Mouse (Mus musculus) kidney, embryonic 14.5 days (tissue): ENCODE data around the gene Trank1. TPM values are rescaled to one million over a fixed set of nuclear protein-coding genes. Genes with fewer than 3 reads are reported as not detected.

Experiments used
- ATAC-seq: fragments of 200-750 bp; cut with Nextera tagmentation; 2 replicates; pipeline ENCODE4 v1.8.0; 2017; ENCODE audit warnings: moderate number of reproducible peaks, mild to moderate bottlenecking, moderate TSS enrichment, moderate library complexity; ENCODE audit not compliant: low FRiP score, low TSS enrichment
- H3K27ac ChIP-seq: fragments of 300-500 bp; sonication (generic); 2 replicates; pipeline ENCODE4 v1.5.1; 2014; ENCODE audit warnings: low read depth, mild to moderate bottlenecking, low read length, moderate library complexity, mixed read lengths
- H3K27me3 ChIP-seq: fragments of 300-500 bp; sonication (generic); 2 replicates; pipeline ENCODE4 v1.6.1; 2014; ENCODE audit warnings: mild to moderate bottlenecking, low read length; ENCODE audit not compliant: control insufficient read depth, insufficient read depth
- H3K36me3 ChIP-seq: fragments of 300-500 bp; sonication (generic); 2 replicates; pipeline ENCODE4 v1.6.1; 2014; ENCODE audit warnings: low read length, mixed read lengths; ENCODE audit not compliant: control insufficient read depth, insufficient read depth
- H3K4me1 ChIP-seq: fragments of 300-500 bp; sonication (generic); 2 replicates; pipeline ENCODE4 v1.6.1; 2014; ENCODE audit warnings: low read length, mixed read lengths; ENCODE audit not compliant: control insufficient read depth, insufficient read depth
- H3K4me2 ChIP-seq: fragments of 300-500 bp; sonication (generic); replicated peaks from 2 replicates; pipeline ENCODE4 v1.6.1; 2014; ENCODE audit warnings: low read depth, mild to moderate bottlenecking, low read length
- H3K4me3 ChIP-seq: fragments of 300-500 bp; sonication (generic); 2 replicates; pipeline ENCODE4 v1.5.1; 2014; ENCODE audit warnings: mild to moderate bottlenecking, low read length
- H3K9ac ChIP-seq: fragments of 300-500 bp; sonication (generic); 2 replicates; pipeline ENCODE4 v1.6.1; 2014; ENCODE audit warnings: low read depth, mild to moderate bottlenecking, low read length, moderate library complexity
- H3K9me3 ChIP-seq: fragments of 300-500 bp; sonication (generic); 2 replicates; pipeline ENCODE4 v1.6.1; 2016; ENCODE audit warnings: low read length; ENCODE audit not compliant: control insufficient read depth
- WGBS: fragments of 180-500 bp; shearing (Covaris S2); extraction: QIAGEN DNeasy Blood & Tissue Kit; methylation state at CpG from one replicate; pipeline ENCODE4 v1.1.7; 2014; 5-methylcytosine and 5-hydroxymethylcytosine counted together
- polyA plus RNA-seq: library from polyadenylated mRNA; unstranded; fragments of >200 nt; fragmentation: Nextera tagmentation; extraction: Ambion mirVana; gene quantifications from 2 replicates; pipeline ENCODE4 v1.2.1, GENCODE M21; 2014

Gene Trank1
- polyA plus RNA-seq, 1 experiment from 2014 or later, result 0.31 TPM

DNA sequence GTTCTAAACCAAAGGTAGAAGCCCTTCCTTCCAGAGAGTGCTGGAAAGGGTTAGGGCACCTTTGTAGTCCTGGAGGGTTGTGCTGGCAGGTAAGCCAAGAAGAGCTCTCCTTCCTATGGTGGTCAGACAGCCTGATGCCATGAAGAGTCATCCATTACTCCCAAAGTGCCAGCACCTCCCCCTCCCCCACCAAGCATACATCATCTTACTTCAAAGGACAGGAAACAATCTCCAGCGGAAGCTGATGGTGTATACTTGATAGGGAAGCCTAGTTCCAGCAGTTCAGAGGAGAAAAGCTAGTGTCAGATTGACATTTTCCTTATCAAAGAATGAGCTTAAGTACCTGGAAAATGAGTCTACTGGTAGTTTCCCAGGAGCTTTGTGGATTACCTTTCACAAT lies 36.4 kb upstream of the Trank1 start:
- Histone ChIP-seq H3K4me1 (peaks cover 28% of the 10 kb centered on the region), H3K9ac (peak overlapping the region; percentile 25; the same call in 1 of the 2 replicates), H3K27ac (no peak overlapping the region), H3K9me3 (no peaks in the 10 kb centered on the region), H3K4me2 (peak overlapping the region; percentile 28), H3K4me3 (peak overlapping the region; percentile 18), H3K27me3 (no peaks in the 10 kb centered on the region), H3K36me3 (peaks cover 40% of the 10 kb centered on the region)
- 28% methylated on average over 1 of the region's 1 CpGs for WGBS
- ATAC-seq, result no peak

DNA sequence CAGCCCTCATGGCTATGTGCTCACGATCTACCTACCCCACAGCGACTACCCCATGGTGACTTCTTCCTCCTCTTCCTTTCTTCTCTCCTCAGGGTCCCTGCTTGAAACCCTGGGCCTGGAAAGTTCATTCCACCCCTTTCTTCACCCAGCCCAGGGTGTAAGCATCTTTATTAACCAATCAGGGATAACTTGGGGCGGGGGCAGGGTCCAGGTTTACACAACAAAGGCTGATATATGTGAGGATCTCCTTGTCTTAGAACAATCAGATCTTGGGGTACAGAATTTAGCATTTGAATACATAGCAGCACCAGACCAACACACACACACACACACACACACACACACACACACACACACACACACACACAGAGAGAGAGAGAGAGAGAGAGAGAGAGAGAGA lies 26.5 kb upstream of the Trank1 start:
- no peak overlapping the region for H3K9ac ChIP-seq
- ATAC-seq, result no peak
- WGBS, result 49% methylated on average over 3 of the region's 3 CpGs
- H3K4me3 ChIP-seq, result no peak overlapping the region
- no peaks in the 10 kb centered on the region for H3K27me3 ChIP-seq
- no peak overlapping the region for H3K4me2 ChIP-seq
- H3K4me1 ChIP-seq, result no peaks in the 10 kb centered on the region
- no peaks in the 10 kb centered on the region for H3K9me3 ChIP-seq
- H3K36me3 ChIP-seq, result no peaks in the 10 kb centered on the region
- no peak overlapping the region for H3K27ac ChIP-seq

DNA sequence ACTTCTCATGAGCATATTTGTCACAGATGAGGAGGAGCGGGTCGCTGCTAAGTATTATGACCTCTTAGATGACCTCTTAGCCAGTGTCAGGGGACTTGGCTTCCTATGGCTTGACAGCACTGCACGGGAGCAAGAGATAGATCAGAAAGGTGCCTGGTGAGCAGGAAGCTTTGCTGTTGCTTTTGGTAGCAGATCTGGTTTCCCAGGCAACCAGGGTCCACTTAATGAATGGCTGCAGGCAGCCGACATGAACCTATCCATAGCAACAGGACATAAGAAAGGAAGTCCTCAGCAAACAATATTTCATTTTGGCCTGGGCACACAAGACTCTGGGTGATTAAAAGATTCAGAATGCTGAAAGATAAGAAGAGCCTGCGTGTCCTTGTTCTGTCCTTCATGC lies 25.9 kb upstream of the Trank1 start:
- 28% methylated on average over 5 of the region's 5 CpGs for WGBS
- Histone ChIP-seq H3K4me3 (no peak overlapping the region), H3K27me3 (no peaks in the 10 kb centered on the region), H3K4me2 (no peak overlapping the region), H3K36me3 (no peaks in the 10 kb centered on the region), H3K27ac (no peak overlapping the region), H3K9me3 (no peaks in the 10 kb centered on the region), H3K4me1 (no peaks in the 10 kb centered on the region), H3K9ac (no peak overlapping the region)
- ATAC-seq, result no peak

DNA sequence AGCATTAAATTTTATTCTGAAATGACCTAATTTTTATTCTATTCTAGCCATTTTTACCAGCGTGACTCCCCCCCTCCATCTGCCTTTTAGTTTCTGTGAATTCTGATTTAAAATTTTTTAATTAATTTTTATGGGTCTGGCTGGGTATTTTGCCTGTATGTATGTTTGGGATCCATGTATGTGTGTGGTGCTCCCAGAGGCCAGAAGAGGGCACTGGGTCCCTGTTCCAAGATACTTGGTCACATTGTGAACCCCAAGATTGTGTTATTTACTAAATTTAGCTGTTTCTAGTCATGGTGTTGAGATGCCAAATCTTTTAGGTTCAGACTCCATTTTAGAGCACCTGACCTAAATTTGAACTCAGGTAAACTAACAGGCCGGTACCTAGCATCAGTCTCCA lies 25.1 kb upstream of the Trank1 start:
- H3K36me3 ChIP-seq, result no peaks in the 10 kb centered on the region
- WGBS, result 82% methylated on average over 2 of the region's 2 CpGs

DNA sequence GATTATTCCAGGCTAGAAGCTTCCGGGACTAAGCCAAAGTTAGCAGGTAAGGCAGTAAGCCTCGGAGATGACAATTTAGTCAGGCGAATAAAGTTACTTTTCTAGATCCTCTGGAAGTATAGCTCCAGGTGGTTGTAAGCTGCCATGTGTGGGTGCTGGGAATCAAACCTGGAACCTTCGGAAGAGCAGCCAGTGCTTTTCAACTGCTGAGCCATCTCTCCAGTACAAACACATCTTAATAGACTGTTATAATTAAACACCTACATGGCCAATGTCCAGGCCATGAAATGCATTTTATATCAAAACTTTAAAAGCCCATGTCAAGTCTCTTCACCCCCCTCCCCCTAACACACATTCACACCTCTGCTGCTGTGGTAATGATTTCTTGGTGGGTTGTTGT lies 23.6 kb upstream of the Trank1 start:
- no peaks in the 10 kb centered on the region for H3K36me3 ChIP-seq
- no peak overlapping the region for H3K4me3 ChIP-seq
- H3K27ac ChIP-seq, result no peak overlapping the region
- no peak for ATAC-seq
- H3K4me1 ChIP-seq, result no peaks in the 10 kb centered on the region
- no peak overlapping the region for H3K9ac ChIP-seq
- WGBS, result 96% methylated on average over 4 of the region's 4 CpGs
- H3K4me2 ChIP-seq, result no peak overlapping the region
- no peaks in the 10 kb centered on the region for H3K27me3 ChIP-seq
- no peaks in the 10 kb centered on the region for H3K9me3 ChIP-seq

More for the DNA sequence above, 25.1 kb upstream of the Trank1 start:
- Histone ChIP-seq H3K27me3 (no peaks in the 10 kb centered on the region), H3K4me1 (no peaks in the 10 kb centered on the region), H3K4me3 (no peak overlapping the region), H3K27ac (no peak overlapping the region), H3K4me2 (no peak overlapping the region), H3K9ac (no peak overlapping the region), H3K9me3 (no peaks in the 10 kb centered on the region)
- no peak for ATAC-seq

DNA sequence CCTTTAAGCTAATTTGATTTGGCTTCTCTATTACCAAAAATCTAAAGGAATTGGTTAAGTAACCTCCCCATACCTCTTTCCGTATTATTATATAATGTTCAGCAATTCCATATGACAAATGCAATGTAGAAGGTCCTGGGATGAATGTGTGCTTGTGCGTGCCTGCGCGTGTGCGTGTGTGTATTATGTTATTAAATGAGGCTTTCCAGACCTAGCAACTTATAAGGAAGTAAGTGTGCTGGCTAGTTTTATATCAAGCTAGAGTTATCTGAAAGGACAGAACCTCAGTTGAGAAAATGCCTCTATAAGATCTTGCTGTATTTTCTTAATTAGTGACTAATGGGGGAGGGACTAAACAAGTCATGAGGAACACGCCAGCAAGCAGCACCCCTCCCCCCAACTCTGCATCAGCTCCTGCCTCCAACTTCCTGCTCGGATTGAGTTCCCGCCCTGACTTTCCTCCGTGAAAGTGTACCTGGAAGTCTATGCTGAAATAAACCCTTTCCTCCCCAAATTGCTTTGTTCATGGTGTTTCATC lies 22.2 kb upstream of the Trank1 start:
- Histone ChIP-seq H3K9me3 (no peaks in the 10 kb centered on the region), H3K27ac (peak overlapping the region; percentile 53; the same call in 1 of the 2 replicates), H3K4me1 (no peaks in the 10 kb centered on the region), H3K9ac (no peak overlapping the region), H3K4me2 (peak overlapping the region; percentile 30; the same call in 1 of the 2 replicates), H3K4me3 (no peak overlapping the region; the same call in 1 of the 2 replicates), H3K27me3 (no peaks in the 10 kb centered on the region), H3K36me3 (no peaks in the 10 kb centered on the region)
- ATAC-seq, result peak; percentile 43; the same call in 1 of the 2 replicates
- 53% methylated on average over 9 of the region's 9 CpGs for WGBS

DNA sequence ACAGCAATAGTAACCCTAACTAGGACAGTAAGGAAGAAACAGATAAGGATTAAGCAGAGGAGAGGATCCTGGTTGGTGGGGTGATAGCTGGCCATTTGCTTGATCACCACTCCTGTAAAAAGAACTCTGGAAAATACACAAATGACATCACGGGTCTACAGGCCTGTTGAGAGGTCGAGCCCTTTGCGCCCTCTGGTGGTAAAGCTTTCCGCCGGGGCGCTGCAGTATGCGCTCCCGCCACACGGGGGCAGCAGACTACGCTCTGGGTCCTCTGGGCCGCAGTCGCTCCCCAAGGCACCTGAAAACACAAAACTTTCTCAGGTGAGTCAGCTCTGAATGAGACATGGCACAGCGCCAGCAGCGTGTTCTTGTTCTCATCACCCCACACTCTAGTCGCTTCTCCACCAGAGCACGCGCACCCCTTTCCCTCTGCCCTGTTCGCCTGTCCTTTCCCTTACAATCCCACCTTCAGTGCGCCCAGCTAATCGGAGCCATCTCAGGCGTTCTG lies 21.7 kb upstream of the Trank1 start:
- Histone ChIP-seq H3K27ac (peak overlapping the region; percentile 53; the same call in 1 of the 2 replicates), H3K36me3 (no peaks in the 10 kb centered on the region), H3K4me3 (no peak overlapping the region; the same call in 1 of the 2 replicates), H3K27me3 (no peaks in the 10 kb centered on the region), H3K9me3 (no peaks in the 10 kb centered on the region), H3K9ac (no peak overlapping the region), H3K4me1 (no peaks in the 10 kb centered on the region), H3K4me2 (peak overlapping the region; percentile 30; the same call in 1 of the 2 replicates)
- ATAC-seq, result peak; percentile 88
- WGBS, result 15% methylated on average over 21 of the region's 21 CpGs

DNA sequence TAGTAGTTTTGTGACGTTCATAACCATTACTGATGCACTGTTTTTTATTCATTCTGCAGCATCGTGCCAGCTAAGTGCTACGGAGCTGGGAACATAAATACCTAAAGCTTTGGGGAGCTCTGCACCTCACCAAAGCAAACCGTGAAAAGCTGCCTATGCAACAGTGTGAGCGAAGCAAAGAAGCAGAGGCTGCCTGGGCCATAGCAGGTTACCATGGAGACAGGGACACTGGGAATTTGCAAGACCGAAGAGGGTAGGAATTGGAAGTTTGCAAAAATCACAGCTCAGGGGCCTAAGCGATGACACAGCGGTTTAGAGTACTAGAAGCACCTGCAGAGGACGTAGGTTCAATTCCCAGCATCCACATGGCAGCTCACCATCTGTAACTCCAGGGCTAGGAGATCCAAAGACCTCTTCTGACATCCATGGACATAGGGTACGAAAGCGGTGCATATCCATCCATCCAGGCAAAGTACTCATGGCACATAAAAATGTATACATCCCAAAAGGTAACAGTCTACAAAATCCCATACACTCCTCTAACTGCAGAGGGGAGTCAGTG lies 20.9 kb upstream of the Trank1 start:
- no peak overlapping the region for H3K4me2 ChIP-seq
- H3K27me3 ChIP-seq, result no peaks in the 10 kb centered on the region
- no peak for ATAC-seq
- H3K4me3 ChIP-seq, result no peak overlapping the region
- H3K9ac ChIP-seq, result no peak overlapping the region
- H3K27ac ChIP-seq, result no peak overlapping the region
- no peaks in the 10 kb centered on the region for H3K4me1 ChIP-seq
- 76% methylated on average over 11 of the region's 11 CpGs for WGBS
- H3K36me3 ChIP-seq, result no peaks in the 10 kb centered on the region
- H3K9me3 ChIP-seq, result no peaks in the 10 kb centered on the region

DNA sequence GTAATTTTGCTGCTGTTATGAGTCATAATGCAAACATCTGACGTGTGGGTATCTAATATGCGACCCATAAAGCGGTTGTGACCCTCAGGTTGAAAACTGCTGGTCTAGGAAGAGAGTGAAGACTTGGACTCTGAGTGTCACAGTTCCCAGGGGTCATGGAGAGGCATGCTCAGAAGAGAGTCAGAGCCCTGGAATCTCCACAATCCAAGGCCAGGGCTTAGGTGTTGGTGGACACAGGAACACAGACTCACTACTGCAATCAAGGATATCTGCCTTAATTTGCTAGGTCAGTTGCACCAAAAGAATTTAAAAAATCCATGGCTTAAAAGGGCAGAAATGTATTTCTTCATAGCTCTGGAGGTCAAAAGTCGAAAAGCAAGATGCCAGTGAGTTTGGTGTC lies 18.3 kb upstream of the Trank1 start:
- H3K27me3 ChIP-seq, result no peaks in the 10 kb centered on the region
- 84% methylated on average over 4 of the region's 4 CpGs for whole genome bisulfite sequencing

More for the DNA sequence above, 18.3 kb upstream of the Trank1 start:
- no peak overlapping the region for H3K4me2 ChIP-seq
- H3K4me3 ChIP-seq, result no peak overlapping the region
- no peaks in the 10 kb centered on the region for H3K9me3 ChIP-seq
- H3K4me1 ChIP-seq, result no peaks in the 10 kb centered on the region
- no peak overlapping the region for H3K9ac ChIP-seq
- no peak overlapping the region for H3K27ac ChIP-seq
- ATAC-seq, result no peak
- H3K36me3 ChIP-seq, result no peaks in the 10 kb centered on the region
